Comparison of ENCODE assay signal across 19 mouse cellular contexts in genomic region chr4:118365991-118366390, GRCm38 (mm10).
"Had no signal": no experiment of that assay in that cellular context is flagged by ENCODE, and none has a peak within 500 bp of the region (broad histone marks: within the 10 kb centered on the region; RNA-seq: fewer than 3 reads in every experiment).

No protein-coding gene starts in this region.

- H3K9me3 ChIP-seq: lung, embryonic 15.5 days; midbrain, embryonic 13.5 days; midbrain, embryonic 15.5 days; neural tube, embryonic 13.5 days; neural tube, embryonic 15.5 days had no signal

- H3K4me3 ChIP-seq: lung, embryonic 15.5 days; midbrain, embryonic 13.5 days; midbrain, embryonic 15.5 days; neural tube, embryonic 13.5 days; neural tube, embryonic 15.5 days had no signal

- H3K4me1 ChIP-seq: lung, embryonic 15.5 days; midbrain, embryonic 13.5 days; midbrain, embryonic 15.5 days; neural tube, embryonic 15.5 days had no signal

- ATAC-seq: lung, postnatal 0 days; midbrain, embryonic 15.5 days had no signal

- H3K4me2 ChIP-seq: lung, embryonic 15.5 days; midbrain, embryonic 11.5 days; midbrain, embryonic 13.5 days; midbrain, embryonic 15.5 days; neural tube, embryonic 13.5 days; neural tube, embryonic 15.5 days had no signal

- H3K9ac ChIP-seq: lung, embryonic 15.5 days; midbrain, embryonic 13.5 days; midbrain, embryonic 15.5 days; neural tube, embryonic 13.5 days; neural tube, embryonic 15.5 days had no signal

- H3K27ac ChIP-seq: lung, embryonic 15.5 days; macrophage; midbrain, embryonic 13.5 days; midbrain, embryonic 15.5 days; neural tube, embryonic 13.5 days; neural tube, embryonic 15.5 days had no signal

- DNase-seq: lung, adult 2 months; lung, postnatal 14 days; lung, postnatal 36 days; retina, postnatal 1 day; right cerebral cortex, adult 18-20 months; right cerebral cortex, postnatal 25 days; right cerebral cortex, postnatal 4 days; spleen, adult 18-20 months; thymus, adult 18-20 months; thymus, postnatal 14 days; thymus, postnatal 36 days had no signal

- H3K27me3 ChIP-seq: lung, embryonic 15.5 days; midbrain, embryonic 13.5 days; midbrain, embryonic 15.5 days; neural tube, embryonic 13.5 days; neural tube, embryonic 15.5 days had no signal
